Mouse (Mus musculus) hindbrain, embryonic 16.5 days (tissue): ENCODE data around the gene Rab3b. TPM values are rescaled to one million over a fixed set of nuclear protein-coding genes. Genes with fewer than 3 reads are reported as not detected.

Experiments used
- ATAC-seq: fragments of 200-750 bp; cut with Nextera tagmentation; 2 replicates; pipeline ENCODE4 v1.8.0; 2017; ENCODE audit warnings: moderate TSS enrichment, moderate library complexity
- H3K27ac ChIP-seq: fragments of 300-500 bp; sonication (generic); 2 replicates; pipeline ENCODE4 v1.5.1; 2014; ENCODE audit warnings: low read depth, mild to moderate bottlenecking, control low read depth, low read length, moderate library complexity
- H3K27me3 ChIP-seq: fragments of 300-500 bp; sonication (generic); replicated peaks from 2 replicates; pipeline ENCODE4 v1.6.1; 2014; ENCODE audit warnings: low read length; ENCODE audit not compliant: control insufficient read depth, insufficient read depth
- H3K36me3 ChIP-seq: fragments of 300-500 bp; sonication (generic); 2 replicates; pipeline ENCODE4 v1.6.1; 2014; ENCODE audit warnings: mild to moderate bottlenecking, low read length, moderate library complexity, mixed read lengths; ENCODE audit not compliant: control insufficient read depth, insufficient read depth
- H3K4me1 ChIP-seq: fragments of 300-500 bp; sonication (generic); 2 replicates; pipeline ENCODE4 v1.6.1; 2014; ENCODE audit warnings: low read depth, low read length; ENCODE audit not compliant: control insufficient read depth, insufficient read depth
- H3K4me2 ChIP-seq: fragments of 300-500 bp; sonication (generic); 2 replicates; pipeline ENCODE4 v1.6.1; 2014; ENCODE audit warnings: mild to moderate bottlenecking, low read length, control low read depth, moderate library complexity
- H3K4me3 ChIP-seq: fragments of 300-500 bp; sonication (generic); 2 replicates; pipeline ENCODE4 v1.5.1; 2014; ENCODE audit warnings: mild to moderate bottlenecking, low read length, control low read depth, moderate library complexity
- H3K9ac ChIP-seq: fragments of 300-500 bp; sonication (generic); 2 replicates; pipeline ENCODE4 v1.6.1; 2014; ENCODE audit warnings: low read depth, mild to moderate bottlenecking, control low read depth, low read length, moderate library complexity
- H3K9me3 ChIP-seq: fragments of 300-500 bp; sonication (generic); 2 replicates; pipeline ENCODE4 v1.6.1; 2014; ENCODE audit warnings: mild to moderate bottlenecking, low read length, moderate library complexity; ENCODE audit not compliant: control insufficient read depth
- WGBS: fragments of 180-500 bp; shearing (Covaris S2); extraction: QIAGEN DNeasy Blood & Tissue Kit; methylation state at CpG from one replicate; pipeline ENCODE4 v1.1.7; 2014; 5-methylcytosine and 5-hydroxymethylcytosine counted together
- polyA plus RNA-seq: library from polyadenylated mRNA; unstranded; fragments of >200 nt; fragmentation: Nextera tagmentation; extraction: Ambion mirVana; gene quantifications from 2 replicates; pipeline ENCODE4 v1.2.1, GENCODE M21; 2015

Rab3b gene
- polyA plus RNA-seq, 1 experiment from 2014 or later: 249 TPM

- H3K4me2 ChIP-seq: no peak overlapping the region
- H3K4me3 ChIP-seq: no peak overlapping the region
- H3K27me3 ChIP-seq: no peaks in the 10 kb centered on the region
- no peak overlapping the region for H3K27ac ChIP-seq
- H3K9ac ChIP-seq: no peak overlapping the region
- no peaks in the 10 kb centered on the region for H3K9me3 ChIP-seq
- peaks cover 2% of the 10 kb centered on the region for H3K4me1 ChIP-seq
- no peaks in the 10 kb centered on the region for H3K36me3 ChIP-seq
- ATAC-seq: no peak
- 88% methylated on average over 7 of the region's 7 CpGs for WGBS
Observed at GRCm38 (mm10) chr4:108841920-108842578, 36.8 kb upstream of the Rab3b start.

GRCm38 (mm10) chr4:108843336-108843735 is 35.5 kb upstream of the Rab3b start:
- Histone ChIP-seq H3K4me2 (no peak overlapping the region), H3K27ac (no peak overlapping the region), H3K9me3 (no peaks in the 10 kb centered on the region), H3K36me3 (no peaks in the 10 kb centered on the region), H3K9ac (no peak overlapping the region), H3K4me1 (peaks cover 3% of the 10 kb centered on the region), H3K4me3 (no peak overlapping the region), H3K27me3 (no peaks in the 10 kb centered on the region)
- ATAC-seq: no peak

- no peak overlapping the region for H3K4me2 ChIP-seq
- no peak overlapping the region for H3K4me3 ChIP-seq
- peaks cover 15% of the 10 kb centered on the region for H3K4me1 ChIP-seq
- ATAC-seq: no peak
- H3K9me3 ChIP-seq: no peaks in the 10 kb centered on the region
- H3K27me3 ChIP-seq: no peaks in the 10 kb centered on the region
- WGBS: 93% methylated on average over 5 of the region's 5 CpGs
- no peaks in the 10 kb centered on the region for H3K36me3 ChIP-seq
- no peak overlapping the region for H3K27ac ChIP-seq
- no peak overlapping the region for H3K9ac ChIP-seq
Observed at GRCm38 (mm10) chr4:108845824-108846569, 32.9 kb upstream of the Rab3b start.

GRCm38 (mm10) chr4:108847715-108848504 is 31.0 kb upstream of the Rab3b start, which contains the start of gene Kti12:
Gene Kti12, plus strand, starts transcription at chr4:108847785.
- H3K4me2 ChIP-seq: peak within 1 kb of the TSS; percentile 97
- H3K27me3 ChIP-seq: no peaks in the 10 kb centered on the region
- peak within 1 kb of the TSS; percentile 88 for H3K27ac ChIP-seq
- H3K36me3 ChIP-seq: no peaks in the 10 kb centered on the region
- H3K9ac ChIP-seq: peak within 1 kb of the TSS; percentile 82
- H3K9me3 ChIP-seq: no peaks in the 10 kb centered on the region
- under 1% methylated on average over 72 of the region's 77 CpGs for WGBS
- ATAC-seq: peak; percentile 96
- H3K4me3 ChIP-seq: peak within 1 kb of the TSS; percentile 96
- H3K4me1 ChIP-seq: peaks cover 18% of the 10 kb centered on the region

- ATAC-seq: peak; percentile 15; the same call in 1 of the 2 replicates
- Histone ChIP-seq H3K27ac (peak within 1 kb of the TSS; percentile 88), H3K9ac (peak within 1 kb of the TSS; percentile 82), H3K9me3 (no peaks in the 10 kb centered on the region), H3K4me3 (peak within 1 kb of the TSS; percentile 96), H3K27me3 (no peaks in the 10 kb centered on the region), H3K36me3 (0 out of 2 replicates have a peak, but pooled peaks cover 2% of the 10 kb centered on the region), H3K4me1 (peaks cover 18% of the 10 kb centered on the region), H3K4me2 (peak within 1 kb of the TSS; percentile 97)
- WGBS: 11% methylated on average over 20 of the region's 20 CpGs
Observed at GRCm38 (mm10) chr4:108848505-108848848, 30.4 kb upstream of the Rab3b start, which contains the start of gene A730015C16Rik. Gene A730015C16Rik, minus strand, starts transcription at chr4:108848619.

- H3K27ac ChIP-seq: no peak overlapping the region
- H3K9me3 ChIP-seq: no peaks in the 10 kb centered on the region
- WGBS: 84% methylated on average over 7 of the region's 7 CpGs
- no peaks in the 10 kb centered on the region for H3K4me1 ChIP-seq
- peaks cover 8% of the 10 kb centered on the region for H3K36me3 ChIP-seq
- H3K4me3 ChIP-seq: no peak overlapping the region
- H3K9ac ChIP-seq: no peak overlapping the region
- no peak overlapping the region for H3K4me2 ChIP-seq
- no peak for ATAC-seq
- H3K27me3 ChIP-seq: no peaks in the 10 kb centered on the region
Observed at GRCm38 (mm10) chr4:108866806-108867205, 12.1 kb upstream of the Rab3b start.

GRCm38 (mm10) chr4:108869730-108870374 is 9.0 kb upstream of the Rab3b start:
- no peak overlapping the region for H3K4me3 ChIP-seq
- peak; percentile 96 for ATAC-seq
- no peak overlapping the region for H3K27ac ChIP-seq
- WGBS: 34% methylated on average over 10 of the region's 10 CpGs
- no peaks in the 10 kb centered on the region for H3K9me3 ChIP-seq
- H3K9ac ChIP-seq: no peak overlapping the region
- H3K36me3 ChIP-seq: no peaks in the 10 kb centered on the region
- H3K4me2 ChIP-seq: no peak overlapping the region
- no peaks in the 10 kb centered on the region for H3K4me1 ChIP-seq
- no peaks in the 10 kb centered on the region for H3K27me3 ChIP-seq

GRCm38 (mm10) chr4:108873746-108874145 is 5.1 kb upstream of the Rab3b start:
- H3K4me3 ChIP-seq: no peak overlapping the region
- H3K4me2 ChIP-seq: no peak overlapping the region
- H3K9ac ChIP-seq: no peak overlapping the region
- H3K27ac ChIP-seq: no peak overlapping the region
- H3K36me3 ChIP-seq: no peaks in the 10 kb centered on the region
- H3K4me1 ChIP-seq: no peaks in the 10 kb centered on the region
- ATAC-seq: no peak
- 91% methylated on average over 5 of the region's 5 CpGs for WGBS
- H3K27me3 ChIP-seq: no peaks in the 10 kb centered on the region
- H3K9me3 ChIP-seq: no peaks in the 10 kb centered on the region
